Mouse (Mus musculus) MEL (cell line): ENCODE results near the gene Ociad2. TPM values are rescaled to one million over a fixed set of nuclear protein-coding genes. Genes with fewer than 3 reads are reported as not detected.

Experiments used
- DNase-seq: peaks from one replicate; pipeline ENCODE4 v3.0.0; 2011; ENCODE audit warnings: low read depth, low spot score
- H3K27ac ChIP-seq: 2 replicates; pipeline ENCODE4 v1.5.1; 2012; ENCODE audit warnings: low read depth, mild to moderate bottlenecking, control low read depth, low read length, moderate library complexity; ENCODE audit not compliant: control insufficient read depth
- H3K27me3 ChIP-seq, 2 experiments: fragments of 150-350 bp in 1 of 2; sonication (generic) in 1 of 2; 2 replicates each; pipeline ENCODE4 v1.6.1; 2012; ENCODE audit warnings: low read length in 2 of 2, mild to moderate bottlenecking in 2 of 2, improper control_type of control experiment in 1 of 2, moderate library complexity in 1 of 2; ENCODE audit not compliant: insufficient read depth in 2 of 2, control insufficient read depth in 1 of 2
- H3K36me3 ChIP-seq, 2 experiments: 2 replicates each; pipeline ENCODE4 v1.6.1; 2012 to 2014; ENCODE audit warnings: low read length in 2 of 2, improper control_type of control experiment in 1 of 2, inconsistent platforms in 1 of 2, mild to moderate bottlenecking in 1 of 2; ENCODE audit not compliant: insufficient read depth in 2 of 2, control insufficient read depth in 1 of 2
- H3K4me1 ChIP-seq, 2 experiments: fragments of 150-350 bp in 1 of 2; sonication (generic) in 1 of 2; 2 replicates each; pipeline ENCODE4 v1.6.1; 2012; ENCODE audit warnings: low read length in 2 of 2, improper control_type of control experiment in 1 of 2, mild to moderate bottlenecking in 1 of 2; ENCODE audit not compliant: insufficient read depth in 2 of 2, control insufficient read depth in 1 of 2
- H3K4me3 ChIP-seq, 2 experiments: fragments of 150-350 bp in 1 of 2; sonication (generic) in 1 of 2; 2 replicates each; pipeline ENCODE4 v1.5.1; 2012; ENCODE audit warnings: low read depth in 2 of 2, low read length in 2 of 2, mild to moderate bottlenecking in 2 of 2, moderate library complexity in 2 of 2, control low read depth in 1 of 2, improper control_type of control experiment in 1 of 2; ENCODE audit not compliant: control insufficient read depth in 1 of 2, insufficient read depth in 1 of 2
- H3K79me2 ChIP-seq: 2 replicates; pipeline ENCODE4 v1.6.1; 2012; ENCODE audit warnings: mild to moderate bottlenecking, low read length, moderate library complexity; ENCODE audit not compliant: control insufficient read depth, poor library complexity, insufficient read depth
- H3K9ac ChIP-seq: 2 replicates; pipeline ENCODE4 v1.6.1; 2012; ENCODE audit warnings: low read depth, mild to moderate bottlenecking, control low read depth, low read length, moderate library complexity; ENCODE audit not compliant: control insufficient read depth, poor library complexity, severe bottlenecking
- H3K9me3 ChIP-seq: fragments of 150-350 bp; sonication (generic); replicated peaks from 2 replicates; pipeline ENCODE4 v1.6.1; 2012; ENCODE audit warnings: mild to moderate bottlenecking, low read length, improper control_type of control experiment, moderate library complexity; ENCODE audit not compliant: insufficient read depth
- BHLHE40 ChIP-seq: IDR thresholded peaks from 2 replicates; pipeline ENCODE4 v1.6.1; 2012; ENCODE audit warnings: low read depth, mild to moderate bottlenecking, inconsistent platforms, low read length, improper control_type of control experiment, borderline replicate concordance
- CTCF ChIP-seq, 3 experiments: IDR thresholded peaks in 2 of 3; conservative IDR thresholded peaks in 1 of 3; 2 replicates each; pipeline ENCODE4 v1.5.1; 2011 to 2012; ENCODE audit warnings: low read length in 3 of 3, low read depth in 2 of 3, mild to moderate bottlenecking in 2 of 3, improper control_type of control experiment in 1 of 3, inconsistent platforms in 1 of 3, mixed read lengths in 1 of 3, moderate library complexity in 1 of 3; ENCODE audit not compliant: control insufficient read depth in 1 of 3, insufficient read depth in 1 of 3, poor library complexity in 1 of 3, severe bottlenecking in 1 of 3
- ELF1 ChIP-seq: IDR thresholded peaks from 2 replicates; pipeline ENCODE4 v1.6.1; 2014; ENCODE audit warnings: low read depth, mild to moderate bottlenecking, inconsistent platforms, low read length, improper control_type of control experiment, moderate library complexity
- EP300 ChIP-seq, 2 experiments: IDR thresholded peaks; 2 replicates each; pipeline ENCODE4 v1.6.1; 2011; ENCODE audit warnings: improper control_type of control experiment in 2 of 2, low read length in 2 of 2, low read depth in 1 of 2, mild to moderate bottlenecking in 1 of 2
- ETS1 ChIP-seq: IDR thresholded peaks from 2 replicates; pipeline ENCODE4 v1.6.1; 2012; ENCODE audit warnings: low read depth, mild to moderate bottlenecking, inconsistent platforms, low read length, improper control_type of control experiment, moderate library complexity
- GABPA ChIP-seq: IDR thresholded peaks from 2 replicates; pipeline ENCODE4 v1.6.1; 2012; ENCODE audit warnings: low read depth, mild to moderate bottlenecking, inconsistent platforms, low read length, improper control_type of control experiment, moderate library complexity
- JUND ChIP-seq: IDR thresholded peaks from 2 replicates; pipeline ENCODE4 v1.6.1; 2011; ENCODE audit warnings: low read depth, mild to moderate bottlenecking, improper control_type of control experiment, low read length
- KAT2A ChIP-seq: conservative IDR thresholded peaks from 2 replicates; pipeline ENCODE4 v1.6.1; 2012; ENCODE audit warnings: low read depth, low read length, improper control_type of control experiment, inconsistent platforms
- MAFK ChIP-seq: IDR thresholded peaks from 2 replicates; pipeline ENCODE4 v1.6.1; 2011; ENCODE audit warnings: low read depth, mild to moderate bottlenecking, low read length, improper control_type of control experiment, borderline replicate concordance
- MAZ ChIP-seq: IDR thresholded peaks from 2 replicates; pipeline ENCODE4 v1.6.1; 2012; ENCODE audit warnings: low read depth, mild to moderate bottlenecking, inconsistent platforms, low read length, improper control_type of control experiment
- MXI1 ChIP-seq: IDR thresholded peaks from 2 replicates; pipeline ENCODE4 v1.6.1; 2011; ENCODE audit warnings: mild to moderate bottlenecking, low read depth, low read length, improper control_type of control experiment
- MYB ChIP-seq: IDR thresholded peaks from 2 replicates; pipeline ENCODE4 v1.6.1; 2011; ENCODE audit warnings: mild to moderate bottlenecking, low read depth, low read length, improper control_type of control experiment
- MYC ChIP-seq: IDR thresholded peaks from 2 replicates; pipeline ENCODE4 v1.6.1; 2011; ENCODE audit warnings: low read depth, mild to moderate bottlenecking, low read length, improper control_type of control experiment, moderate library complexity
- NELFE ChIP-seq: IDR thresholded peaks from 2 replicates; pipeline ENCODE4 v1.6.1; 2011; ENCODE audit warnings: low read depth, low read length, improper control_type of control experiment
- RAD21 ChIP-seq: IDR thresholded peaks from 2 replicates; pipeline ENCODE4 v1.6.1; 2011; ENCODE audit warnings: mild to moderate bottlenecking, low read depth, low read length, improper control_type of control experiment
- RCOR1 ChIP-seq: IDR thresholded peaks from 2 replicates; pipeline ENCODE4 v1.6.1; 2012; ENCODE audit warnings: low read depth, mild to moderate bottlenecking, inconsistent platforms, low read length, improper control_type of control experiment
- SIN3A ChIP-seq: IDR thresholded peaks from 2 replicates; pipeline ENCODE4 v1.6.1; 2012; ENCODE audit warnings: low read length, improper control_type of control experiment, inconsistent platforms
- SMC3 ChIP-seq: IDR thresholded peaks from 2 replicates; pipeline ENCODE4 v1.6.1; 2011; ENCODE audit warnings: low read depth, low read length, improper control_type of control experiment
- TBP ChIP-seq: IDR thresholded peaks from 2 replicates; pipeline ENCODE4 v1.8.0; 2011; ENCODE audit warnings: low read depth, low read length, improper control_type of control experiment
- TCF12 ChIP-seq: IDR thresholded peaks from 2 replicates; pipeline ENCODE4 v1.6.1; 2014; ENCODE audit warnings: low read depth, mild to moderate bottlenecking, inconsistent platforms, low read length, improper control_type of control experiment, moderate library complexity
- UBTF ChIP-seq: IDR thresholded peaks from 2 replicates; pipeline ENCODE4 v1.6.1; 2012; ENCODE audit warnings: low read depth, mild to moderate bottlenecking, inconsistent platforms, low read length, improper control_type of control experiment, moderate library complexity, borderline replicate concordance; ENCODE audit not compliant: insufficient read depth
- USF2 ChIP-seq, 2 experiments: IDR thresholded peaks; 2 replicates each; pipeline ENCODE4 v1.6.1; 2011 to 2012; ENCODE audit warnings: improper control_type of control experiment in 2 of 2, low read length in 2 of 2, borderline replicate concordance in 1 of 2, inconsistent platforms in 1 of 2, low read depth in 1 of 2, mild to moderate bottlenecking in 1 of 2; ENCODE audit not compliant: insufficient read depth in 1 of 2
- ZC3H11A ChIP-seq: IDR thresholded peaks from 2 replicates; pipeline ENCODE4 v1.6.1; 2012; ENCODE audit warnings: low read depth, mild to moderate bottlenecking, inconsistent platforms, low read length, improper control_type of control experiment
- ZKSCAN1 ChIP-seq: IDR thresholded peaks from 2 replicates; pipeline ENCODE4 v1.6.1; 2012; ENCODE audit warnings: low read depth, mild to moderate bottlenecking, inconsistent platforms, low read length, improper control_type of control experiment, moderate library complexity
- ZMIZ1 ChIP-seq: IDR thresholded peaks from 2 replicates; pipeline ENCODE4 v1.6.1; 2012; ENCODE audit warnings: low read depth, mild to moderate bottlenecking, inconsistent platforms, low read length, improper control_type of control experiment, moderate library complexity
- ZNF384 ChIP-seq: IDR thresholded peaks from 2 replicates; pipeline ENCODE4 v1.6.1; 2012; ENCODE audit warnings: low read depth, mild to moderate bottlenecking, inconsistent platforms, low read length, improper control_type of control experiment
- polyA plus RNA-seq, 2 experiments: library from polyadenylated mRNA; stranded (reverse) in 1 of 2; unstranded in 1 of 2; fragments of >175 nt in 1 of 2; fragments of >200 nt in 1 of 2; gene quantifications; 2 replicates each; pipeline versions ENCODE4 v1.2.1 to v1.2.4; 2012; ENCODE audit warnings: low replicate concordance in 2 of 2, low read depth in 1 of 2; ENCODE audit not compliant: insufficient read length in 2 of 2, insufficient read depth in 1 of 2, missing spikeins in 1 of 2
- total RNA-seq: library from RNA; depleted of rRNA; stranded (reverse); fragments of 300-350 nt; gene quantifications from 2 replicates; pipeline ENCODE4 v1.2.3, GENCODE M21; 2012

Gene Ociad2
- total and polyA plus RNA-seq, 3 experiments = 3.9 to 11.0 TPM; not detected in 1

DNA sequence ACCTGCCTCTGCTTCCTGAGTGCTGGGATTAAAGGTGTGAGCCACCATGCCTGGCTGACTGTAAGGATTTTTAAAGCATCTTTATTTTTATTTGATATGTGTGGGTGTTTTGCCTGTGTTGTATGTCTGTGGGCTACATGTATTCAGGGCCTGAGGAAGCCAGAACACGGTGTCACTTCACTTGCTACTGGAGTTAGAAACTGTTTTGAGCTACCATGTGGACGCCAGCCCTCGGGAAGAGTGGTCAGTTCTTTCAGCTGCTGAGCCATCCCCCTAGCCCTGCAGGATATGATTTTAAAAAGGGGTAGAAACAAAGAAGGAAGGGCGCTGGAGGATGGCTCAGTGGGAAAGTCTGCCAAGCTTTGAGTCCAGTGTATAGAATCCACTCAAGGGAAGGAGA lies 44.9 kb downstream of the Ociad2 start:
- H3K9ac ChIP-seq = no peak overlapping the region
- H3K79me2 ChIP-seq = peaks cover 21% of the 10 kb centered on the region
- H3K4me3 ChIP-seq = no peak overlapping the region
- no peaks in the 10 kb centered on the region for H3K9me3 ChIP-seq
- peaks cover 3 to 6% of the 10 kb centered on the region in 2 experiments for H3K4me1 ChIP-seq
- no peaks in the 10 kb centered on the region for H3K27me3 ChIP-seq
- DNase-seq = no peak
- H3K36me3 ChIP-seq = peaks cover 25 to 26% of the 10 kb centered on the region in 2 experiments
- TF ChIP-seq MYB (no peak), USF2 (IDR thresholded peaks at IDR 0.05; ENCODE audit: borderline replicate concordance in 1 of 2, insufficient read depth in 1 of 2, low read depth in 1 of 2, low read length in 2 of 2) (no peak), ZKSCAN1 (no peak), TCF12 (no peak), RAD21 (no peak), RCOR1 (no peak), SMC3 (no peak), JUND (no peak), TBP (no peak), ELF1 (no peak), EP300 (IDR thresholded peaks at IDR 0.05; ENCODE audit: low read depth in 1 of 2, low read length in 2 of 2) (no peak), CTCF (IDR thresholded peaks at IDR 0.05 in 2 of 3, conservative IDR thresholded peaks at IDR 0.05 in 1 of 3; ENCODE audit: control insufficient read depth in 1 of 3, insufficient read depth in 1 of 3, low read depth in 2 of 3, low read length in 3 of 3, poor library complexity in 1 of 3, severe bottlenecking in 1 of 3) (no peak), ZC3H11A (no peak), NELFE (no peak), ZMIZ1 (no peak), MAZ (no peak), UBTF (no peak), GABPA (no peak), ZNF384 (no peak)
- TF ChIP-seq, all 39 proteins: peak for 0
- no peak overlapping the region for H3K27ac ChIP-seq

DNA sequence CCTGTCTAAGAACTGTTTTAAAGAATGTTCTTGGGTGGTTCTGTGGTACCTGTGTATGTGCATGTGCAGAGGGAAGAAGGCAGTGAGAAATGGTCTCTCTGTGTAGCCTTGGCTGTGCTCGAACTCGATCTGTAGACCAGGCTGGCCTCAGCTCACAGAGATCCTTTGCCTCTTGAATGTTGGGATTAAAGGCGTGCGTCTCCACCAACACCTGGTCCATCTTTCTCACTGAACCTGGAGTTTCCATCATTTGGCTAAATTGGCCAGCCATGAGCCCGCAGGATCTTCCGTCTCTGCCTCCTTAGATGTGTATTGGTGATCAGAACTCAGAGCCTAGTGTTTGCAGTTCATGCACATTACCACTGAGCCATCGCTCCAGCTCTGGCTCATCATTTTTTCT lies 45.8 kb downstream of the Ociad2 start:
- peaks cover 3 to 6% of the 10 kb centered on the region in 2 experiments for H3K4me1 ChIP-seq
- peaks cover 21% of the 10 kb centered on the region for H3K79me2 ChIP-seq
- no peak overlapping the region for H3K27ac ChIP-seq
- no peak for DNase-seq
- TF ChIP-seq MAFK (no peak), ETS1 (no peak), MXI1 (no peak), GABPA (no peak), ZC3H11A (no peak), KAT2A (no peak), TCF12 (no peak), SIN3A (no peak), CTCF (IDR thresholded peaks at IDR 0.05 in 2 of 3, conservative IDR thresholded peaks at IDR 0.05 in 1 of 3; ENCODE audit: control insufficient read depth in 1 of 3, insufficient read depth in 1 of 3, low read depth in 2 of 3, low read length in 3 of 3, poor library complexity in 1 of 3, severe bottlenecking in 1 of 3) (no peak), TBP (no peak), MYC (no peak), BHLHE40 (no peak), UBTF (no peak)
- H3K9ac ChIP-seq = no peak overlapping the region
- H3K36me3 ChIP-seq = peaks cover 16 to 26% of the 10 kb centered on the region in 2 experiments
- no peaks in the 10 kb centered on the region for H3K27me3 ChIP-seq
- no peaks in the 10 kb centered on the region for H3K9me3 ChIP-seq
- H3K4me3 ChIP-seq = no peak overlapping the region
